Mouse (Mus musculus) sigmoid colon, adult 10 weeks (tissue): Measurements from ENCODE around the gene Gm10375. TPM values are rescaled to one million over a fixed set of nuclear protein-coding genes. Genes with fewer than 3 reads are reported as not detected.

Source experiments
- polyA plus RNA-seq: library from polyadenylated mRNA; stranded (reverse); fragments of 350-450 nt; fragmentation: Illumina TruSeq; extraction: RNeasy Lipid Tissue Mini Kit (QIAGEN cat#74804); gene quantifications from one replicate; pipeline ENCODE4 v1.2.3, GENCODE M21; 2014; ENCODE audit warnings: low read depth, low replicate concordance

The Gm10375 gene
- not detected for polyA plus RNA-seq

GRCm38 (mm10) chr14:43607913-43608312, at the start of gene Gm10375:
Gene Gm10375, minus strand, starts transcription at chr14:43608013.

GRCm38 (mm10) chr14:43579046-43579445, 28.8 kb downstream of the Gm10375 start, which contains the start of gene Gm17654:
Gene Gm17654, minus strand, starts transcription at chr14:43579146.

Other genes with a start within 250 kb of the Gm10375 start
- gene Gm8138, start 191.7 kb downstream of the Gm10375 start, polyA plus RNA-seq: not detected
- gene Gm5799, start 64.4 kb downstream of the Gm10375 start, polyA plus RNA-seq: not detected
- gene Gm17654, start 28.9 kb downstream of the Gm10375 start, polyA plus RNA-seq: not detected
- not detected for gene Gm8165, start 69.2 kb upstream of the Gm10375 start, polyA plus RNA-seq
- gene Gm7324, start 89.8 kb upstream of the Gm10375 start, polyA plus RNA-seq: 4.6 TPM
- not detected for gene Gm16506, start 119.5 kb upstream of the Gm10375 start, polyA plus RNA-seq
- not detected for gene Gm6526, start 139.9 kb upstream of the Gm10375 start, polyA plus RNA-seq
- not detected for gene Gm8180, start 176.7 kb upstream of the Gm10375 start, polyA plus RNA-seq